Mouse (Mus musculus): Measurements from ENCODE around the gene Zfp146. TPM values are rescaled to one million over a fixed set of nuclear protein-coding genes. Genes with fewer than 3 reads are reported as not detected.
A peak's percentile ranks its signal among the peaks of the same experiment; 100 is the strongest.
"Not testable (repeated sequence)": the region's sequence is repeated elsewhere in the genome, so short reads cannot be mapped to it uniquely, and the experiment has no call there.

Gene Zfp146
- total RNA-seq, 2 experiments from 2014 or later = 48.4 to 52.6 TPM

DNA sequence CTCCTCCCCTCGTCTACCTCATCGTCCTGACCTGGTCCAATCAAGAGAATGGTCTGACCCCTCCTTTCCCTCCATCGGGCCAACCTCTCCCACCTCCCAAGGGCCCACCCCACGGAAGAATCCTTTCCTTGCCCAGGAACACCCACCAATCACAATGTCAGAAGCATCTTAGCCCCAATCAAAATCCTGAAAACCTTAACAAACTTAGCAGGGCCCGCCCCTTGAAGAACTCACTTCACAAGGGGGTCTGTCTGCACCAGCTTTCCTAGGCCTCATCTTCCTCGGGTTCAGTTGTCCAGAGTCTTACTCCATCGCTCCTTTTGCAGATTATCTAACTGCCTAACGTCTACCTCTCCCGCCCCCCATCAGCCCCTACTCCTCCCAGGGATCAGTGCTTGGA, 23.5 kb upstream of the Zfp146 start:
- DNase-seq (ENCODE audit: low spot score in 2 of 2) = no peak

- DNase-seq (ENCODE audit: low spot score in 2 of 2) = no peak
These were observed 22.5 kb upstream of the Zfp146 start for GRCm38 (mm10) chr7:30192088-30192487.

DNA sequence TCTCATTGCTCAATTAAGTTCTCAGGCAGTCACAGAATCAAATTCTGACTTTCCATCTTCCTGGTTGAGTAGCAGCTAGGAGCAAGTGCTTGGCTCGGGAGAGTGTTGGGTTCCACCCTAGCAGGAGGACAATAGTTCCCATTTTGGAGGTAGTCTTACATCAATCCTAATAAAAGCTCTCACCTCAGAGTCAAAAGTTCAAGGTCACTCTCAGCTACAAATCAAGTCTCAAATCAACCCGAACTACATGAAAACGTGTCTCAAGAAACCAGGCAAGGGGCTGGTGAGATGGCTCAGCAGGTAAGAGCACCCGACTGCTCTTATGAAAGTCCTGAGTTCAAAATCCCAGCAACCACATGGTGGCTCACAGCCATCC, 19.6 kb upstream of the Zfp146 start:
- no peak for DNase-seq (ENCODE audit: low spot score in 2 of 2)

DNA sequence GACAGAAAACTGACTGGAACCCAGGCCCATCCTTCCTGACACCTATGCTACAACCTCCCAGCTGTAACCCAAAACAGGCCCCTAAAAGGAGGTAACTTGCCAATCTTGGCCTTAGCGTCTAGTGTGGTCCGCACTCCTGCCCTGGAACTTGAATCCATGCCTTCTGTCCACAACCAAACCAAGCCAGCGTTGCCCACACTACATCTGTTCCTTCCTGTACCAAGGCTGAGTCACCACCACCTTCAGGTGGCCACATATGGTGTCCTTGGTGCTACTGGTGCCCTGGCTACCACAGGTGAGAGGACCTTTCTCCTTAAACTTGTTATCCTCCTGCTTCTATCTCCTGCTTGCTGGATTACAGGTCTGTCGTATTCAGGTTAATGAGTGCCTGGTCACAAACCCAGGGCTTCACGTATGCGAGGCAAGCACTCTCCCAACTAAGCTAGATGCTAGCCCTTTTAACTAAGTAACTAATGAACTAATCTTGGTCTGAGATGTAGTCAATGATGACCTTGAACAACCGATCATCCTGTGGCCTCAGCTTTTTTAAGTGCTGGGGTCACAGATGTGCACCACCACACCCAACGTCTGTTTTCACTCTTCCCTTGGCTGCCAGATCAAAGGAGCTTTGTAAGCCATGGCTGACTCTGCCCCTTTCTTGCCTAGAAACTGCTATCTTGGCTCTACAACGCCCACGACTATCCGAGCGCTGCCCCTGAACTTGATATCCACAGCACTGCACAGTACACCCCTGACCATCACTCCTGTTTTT, 19.0 kb upstream of the Zfp146 start:
- no peak for DNase-seq (ENCODE audit: low spot score in 2 of 2)

DNA sequence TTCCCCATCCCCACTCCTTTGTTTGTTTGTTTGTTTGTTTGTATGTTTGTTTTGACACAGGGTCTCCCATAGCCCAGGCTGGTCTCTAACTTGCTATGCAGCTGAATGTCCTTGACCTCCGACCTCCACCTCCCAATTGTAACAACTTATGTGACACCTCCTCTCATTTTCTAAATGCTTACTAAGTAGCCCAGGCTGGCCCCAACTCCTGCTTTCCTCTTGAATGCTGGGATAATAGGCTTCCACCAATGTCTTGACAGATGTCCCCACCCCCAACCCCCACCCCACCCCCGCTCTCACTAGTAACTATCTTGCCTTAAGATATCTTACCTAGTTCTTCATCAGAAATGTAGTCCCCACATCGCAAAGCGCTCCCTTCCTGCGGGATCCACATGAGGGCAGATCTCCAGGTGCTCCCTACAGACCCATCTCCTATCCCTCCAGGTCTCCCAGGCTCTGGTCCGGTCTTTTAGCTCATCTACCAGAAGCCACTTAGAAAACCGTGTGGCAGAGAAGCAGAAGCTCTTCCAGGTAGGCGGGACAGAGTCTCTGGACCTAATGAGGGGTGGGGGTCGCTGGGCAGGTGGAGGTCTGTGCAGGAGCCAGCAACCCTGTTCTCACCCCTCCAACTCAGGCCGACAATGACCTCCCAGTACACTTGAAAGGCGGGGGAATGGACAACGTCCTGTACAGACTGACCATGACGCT, 15.2 kb upstream of the Zfp146 start:
- DNase-seq (ENCODE audit: low spot score in 2 of 2) = no peak

DNA sequence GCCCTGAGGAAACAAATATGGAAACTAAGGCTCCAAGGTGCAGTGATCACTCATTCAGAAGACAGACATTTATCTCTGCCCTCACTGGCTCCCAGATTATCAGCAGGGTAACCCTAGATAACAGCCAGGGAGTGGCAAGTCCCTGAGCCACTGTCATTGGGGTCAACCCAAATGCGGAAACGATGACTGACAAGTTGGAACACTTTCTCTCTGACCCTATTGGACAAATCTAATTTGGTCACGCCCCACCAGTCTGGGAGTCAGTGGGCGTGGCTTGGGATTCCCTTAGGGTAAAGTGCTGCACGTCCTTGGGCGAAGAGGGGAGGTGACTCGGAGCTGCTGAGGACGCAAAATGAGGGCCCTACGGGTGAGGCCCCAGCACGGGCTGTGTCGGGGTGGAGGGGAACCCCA, 14.3 kb upstream of the Zfp146 start, which contains the start of gene Cox7a1:
TSS of gene Cox7a1 (plus strand) at position 266 of the 411 bp plus-strand sequence.
- DNase-seq (ENCODE audit: low spot score in 2 of 2) = peak; percentile 47 to 68

- not testable (repeated sequence) for DNase-seq (ENCODE audit: low spot score in 2 of 2)
These were observed 13.6 kb upstream of the Zfp146 start for GRCm38 (mm10) chr7:30183189-30183588.

DNA sequence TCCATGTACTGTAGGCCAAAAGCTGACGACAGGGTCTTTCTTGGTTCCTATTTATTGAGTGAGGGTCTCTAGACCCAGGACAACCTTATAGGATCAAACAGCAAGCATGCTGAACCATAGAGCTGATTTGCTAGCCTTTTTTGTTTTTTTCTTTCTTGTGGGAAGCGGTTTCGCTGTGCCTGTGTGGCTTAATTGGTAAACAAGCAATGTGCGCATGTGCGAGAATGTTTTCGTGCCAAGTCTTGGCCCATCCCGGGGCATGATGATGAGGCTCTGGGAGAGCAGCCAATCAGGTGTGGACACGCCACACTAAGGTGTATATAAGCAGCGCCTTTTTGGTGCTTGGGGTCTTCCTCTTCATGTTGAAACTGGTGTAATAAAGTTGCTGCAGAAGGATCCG, 12.4 kb upstream of the Zfp146 start:
- DNase-seq (ENCODE audit: low spot score in 2 of 2) = not testable (repeated sequence)

DNA sequence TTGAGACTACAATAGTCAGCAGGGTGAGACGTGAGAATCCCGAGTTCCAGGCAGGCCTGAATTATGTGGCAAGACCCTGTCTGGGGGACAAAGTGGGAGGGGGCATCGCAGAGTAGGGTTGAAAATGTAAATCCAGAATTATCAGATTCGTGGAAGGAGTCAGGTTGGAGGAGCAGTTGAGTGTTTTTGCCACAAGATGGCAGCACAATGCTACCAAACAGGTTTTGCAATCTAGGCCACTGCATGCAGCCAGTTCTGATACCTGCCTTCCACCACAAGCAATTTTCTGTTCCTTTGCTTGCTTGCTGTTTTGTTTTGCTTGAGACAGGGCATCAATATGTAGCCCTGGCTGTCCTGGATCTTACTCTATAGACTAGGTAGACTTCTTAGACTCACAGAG, 11.8 kb upstream of the Zfp146 start:
- DNase-seq (ENCODE audit: low spot score in 2 of 2) = peak; percentile 71 to 81

DNA sequence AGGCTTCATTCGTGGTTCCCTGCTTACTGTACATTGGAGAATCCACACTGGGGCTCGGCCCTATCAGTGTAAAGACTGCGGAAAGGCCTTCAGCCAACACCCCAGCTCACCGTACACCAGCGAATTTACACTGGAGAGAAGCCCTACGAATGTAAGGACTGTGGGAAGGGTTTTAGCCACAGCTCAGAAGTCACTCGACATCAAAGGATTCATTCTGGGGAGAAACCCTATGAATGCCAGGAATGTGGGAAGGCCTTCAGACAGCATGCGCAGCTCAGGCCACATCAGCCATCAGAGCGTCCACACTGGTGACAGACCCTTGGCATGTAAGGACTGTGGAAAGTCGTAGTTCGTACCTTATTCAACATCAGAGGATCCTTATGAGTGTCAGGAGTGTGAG, 8.7 kb upstream of the Zfp146 start:
- no peak for DNase-seq (ENCODE audit: low spot score in 2 of 2)

DNA sequence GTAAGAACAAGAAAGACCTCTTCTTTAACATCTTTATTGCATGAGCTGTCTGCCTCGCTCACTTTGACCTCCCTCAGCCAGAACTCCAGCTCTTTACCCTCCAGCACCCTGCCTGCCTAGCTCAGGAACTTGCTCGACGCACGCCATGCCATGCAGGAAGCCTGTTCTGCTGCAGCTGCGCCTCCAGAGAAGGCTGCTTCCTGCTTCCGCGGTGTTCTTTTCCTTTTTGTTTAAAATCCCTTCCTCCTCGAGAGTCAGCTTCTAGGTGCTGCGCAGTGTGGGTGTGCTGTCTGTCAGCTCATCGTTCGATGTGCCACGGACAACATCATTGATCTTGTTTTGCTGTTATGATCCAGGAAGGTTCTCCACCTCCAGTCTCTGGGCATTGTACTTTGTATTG, 6.9 kb upstream of the Zfp146 start:
- DNase-seq (ENCODE audit: low spot score in 2 of 2) = no peak

- DNase-seq (ENCODE audit: low spot score in 2 of 2) = no peak
These were observed 867 bp upstream of the Zfp146 start for GRCm38 (mm10) chr7:30170283-30170951.

- DNase-seq (ENCODE audit: low spot score in 2 of 2) = no peak
These were observed 502 bp downstream of the Zfp146 start for GRCm38 (mm10) chr7:30168914-30169582.

DNA sequence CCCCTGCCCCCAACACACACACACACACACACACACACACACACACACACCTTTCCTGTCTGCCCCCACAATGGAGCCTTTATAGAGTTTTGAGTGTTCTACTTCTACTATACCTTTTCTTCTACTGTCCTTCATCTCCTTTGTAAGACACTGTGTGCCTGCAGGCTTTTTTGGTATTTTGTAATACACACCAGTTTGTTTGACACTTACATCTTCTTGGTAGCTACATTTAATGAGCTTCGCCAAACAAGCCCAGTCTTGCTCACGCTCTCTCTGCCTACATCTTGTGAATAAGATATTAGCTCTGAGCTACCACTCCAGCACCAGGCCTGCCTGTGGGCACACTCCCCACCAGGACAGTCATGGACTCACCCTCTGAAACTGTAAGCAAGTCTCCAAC, 4.8 kb downstream of the Zfp146 start:
- no peak for DNase-seq (ENCODE audit: low spot score in 2 of 2)

GRCm38 (mm10) chr7:30163113-30163512, 6.4 kb downstream of the Zfp146 start:
- no peak for DNase-seq (ENCODE audit: low spot score in 2 of 2)

DNA sequence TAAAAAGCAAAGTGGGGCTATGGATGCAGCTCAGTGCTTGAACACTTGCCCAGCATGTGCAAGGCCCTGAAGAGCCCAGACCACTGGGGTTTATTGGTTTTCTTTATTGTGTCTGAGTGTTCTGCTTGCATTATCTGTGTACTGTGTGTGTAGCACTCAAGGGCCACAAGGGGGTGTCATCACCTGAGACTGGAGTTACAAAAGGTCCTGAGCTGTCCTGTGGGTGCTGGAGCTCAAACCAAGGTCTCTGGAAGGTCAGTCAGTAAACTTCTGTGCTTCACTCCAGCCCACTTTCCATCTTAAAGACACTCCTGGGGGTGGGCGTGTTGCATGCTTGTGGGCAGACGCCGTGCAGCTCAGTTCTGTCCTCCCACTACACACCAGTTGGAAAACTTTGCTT, 14.0 kb downstream of the Zfp146 start:
- DNase-seq (ENCODE audit: low spot score in 2 of 2) = no peak

DNA sequence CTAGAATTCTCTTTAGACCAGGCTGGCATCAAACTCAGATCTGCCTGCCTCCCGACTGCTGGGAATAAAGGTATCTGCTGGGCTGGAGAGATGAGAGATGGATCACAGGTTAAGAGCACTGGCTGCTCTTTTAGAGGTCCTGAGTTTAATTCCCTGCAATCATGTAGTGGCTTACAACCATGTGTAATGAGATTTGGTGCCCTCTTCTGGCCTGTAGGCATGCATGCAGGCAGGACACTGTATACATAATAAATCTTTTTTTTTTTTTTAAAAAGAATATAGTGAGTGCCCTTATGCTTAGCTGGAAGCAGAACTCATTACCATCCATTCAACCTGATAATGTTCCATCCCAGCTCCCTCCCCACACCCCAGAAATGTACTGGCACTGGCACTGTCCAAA, 15.5 kb downstream of the Zfp146 start:
- no peak for DNase-seq (ENCODE audit: low spot score in 2 of 2)

DNA sequence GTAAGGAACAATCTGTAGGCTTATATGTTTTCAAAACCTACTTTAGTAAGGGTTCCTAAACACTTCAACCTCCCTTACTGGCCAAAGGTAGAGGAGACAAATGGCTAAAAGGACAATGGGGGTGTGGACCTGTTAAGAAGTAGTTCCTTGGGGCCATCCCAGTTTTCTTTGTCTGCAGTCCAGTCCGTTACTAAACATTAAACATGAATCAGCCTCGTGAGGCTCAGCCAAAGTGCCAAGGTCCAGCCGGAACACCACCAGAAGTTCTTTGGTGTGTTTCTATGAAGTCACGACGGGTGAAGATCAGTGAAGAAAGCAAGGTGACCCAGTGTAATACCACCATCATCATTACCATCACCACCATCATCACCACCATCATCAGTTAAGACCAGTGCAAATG, 22.5 kb downstream of the Zfp146 start:
- no peak for DNase-seq (ENCODE audit: low spot score in 2 of 2)

DNA sequence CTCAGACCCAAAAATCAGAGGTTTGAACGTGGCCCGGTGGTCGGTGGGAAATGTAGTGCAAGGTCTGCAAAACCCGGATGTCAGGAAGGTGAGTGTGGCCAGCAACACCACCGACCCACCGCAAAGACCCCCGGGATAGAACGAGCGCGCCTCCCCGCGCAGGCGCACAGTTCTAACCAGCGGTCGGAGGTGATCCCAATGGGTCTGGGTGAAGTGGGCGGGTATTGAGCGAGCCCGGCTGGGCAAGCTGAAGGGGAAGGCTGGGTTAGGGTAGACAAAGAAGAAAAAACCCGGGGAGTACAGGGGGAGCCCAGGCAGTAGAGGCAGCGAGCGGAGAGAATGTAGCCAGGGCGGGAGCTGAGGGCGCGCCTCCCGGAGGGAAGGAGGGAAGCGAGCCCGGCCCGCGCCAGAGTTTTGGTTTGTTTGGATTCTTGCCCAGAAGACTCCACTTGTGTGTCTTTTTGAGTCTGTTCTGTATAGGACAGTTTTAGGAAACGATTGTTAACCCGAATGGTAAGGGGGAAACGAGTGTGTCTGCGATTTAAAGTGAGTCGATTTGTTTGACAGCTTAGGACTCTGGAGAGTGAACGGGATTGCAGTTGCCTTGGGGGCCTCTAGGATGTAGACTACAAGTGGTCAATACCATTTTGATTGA, 25.9 kb downstream of the Zfp146 start:
- DNase-seq (ENCODE audit: low spot score in 2 of 2) = peak; percentile 79 to 93

DNA sequence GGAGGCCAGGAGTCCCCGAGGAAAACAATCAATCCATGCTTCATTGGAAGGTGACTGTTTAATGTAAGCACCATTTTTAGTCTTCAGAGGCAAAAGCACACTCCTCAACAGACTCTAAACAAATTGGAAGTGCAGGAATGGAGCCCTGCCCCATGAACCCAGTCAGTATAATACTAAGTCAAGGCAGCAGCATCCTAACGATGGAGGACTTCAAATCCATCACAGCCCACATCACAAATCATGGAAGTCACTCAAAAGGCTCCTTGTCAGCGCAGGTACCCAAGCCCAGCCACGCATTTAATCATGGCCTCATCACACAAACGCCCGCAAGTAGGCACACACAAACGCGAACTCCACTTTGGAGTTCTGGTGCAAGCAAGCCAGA, 26.4 kb downstream of the Zfp146 start:
- DNase-seq (ENCODE audit: low spot score in 2 of 2) = no peak

DNA sequence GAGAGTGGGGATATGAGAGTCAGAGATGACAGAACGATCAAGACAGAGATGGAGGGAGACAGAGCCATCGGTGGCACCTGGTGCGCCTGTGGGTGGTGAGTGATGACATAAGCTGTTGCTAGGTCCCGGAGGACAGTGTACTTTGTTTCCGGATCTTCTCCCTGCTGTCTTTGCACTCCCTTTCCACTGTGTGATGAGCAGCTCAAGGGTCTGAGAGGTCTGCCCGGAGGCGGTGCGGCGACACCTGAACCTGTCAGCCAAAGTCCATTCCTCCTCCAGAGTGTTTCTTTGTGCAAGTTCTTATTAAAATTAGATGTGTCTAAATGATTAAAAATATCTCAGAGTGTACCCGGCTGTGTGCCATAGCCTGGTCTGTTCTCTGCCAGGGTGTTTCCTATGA, 32.7 kb downstream of the Zfp146 start:
- DNase-seq (ENCODE audit: low spot score in 2 of 2) = peak in 1 of 2 experiments; percentile 22

Data from layer of hippocampus, postnatal 14 days (tissue).